Mouse (Mus musculus): ENCODE results near the gene Slc4a3.

GRCm38 (mm10) chr1:75610553-75610952 is 64.5 kb downstream of the Slc4a3 start:
- TF ChIP-seq CTCF (IDR thresholded peaks at IDR 0.05; ENCODE audit: borderline replicate concordance, insufficient read depth, low read length) (no peak), POLR2A (IDR thresholded peaks at IDR 0.05; ENCODE audit: low read depth, low read length) (no peak)

All from embryonic fibroblast, embryonic 13.5 days (primary cell).